Mouse (Mus musculus) thymus, adult 2 months (tissue): ENCODE results near the gene Grin3b.
A peak's percentile ranks its signal among the peaks of the same experiment; 100 is the strongest.

Experiments
- CTCF ChIP-seq: fragments of 200-500 bp; IDR thresholded peaks from 2 replicates; pipeline ENCODE4 v1.5.1; 2012; ENCODE audit warnings: mild to moderate bottlenecking, control low read depth, low read length, moderate library complexity, borderline replicate concordance; ENCODE audit not compliant: control insufficient read depth, poor library complexity, insufficient read depth; ENCODE audit errors: extremely low read depth
- POLR2A ChIP-seq: fragments of 200-500 bp; IDR thresholded peaks from 2 replicates; pipeline ENCODE4 v1.6.1; 2012; ENCODE audit warnings: mild to moderate bottlenecking, low read length, control low read depth, moderate library complexity; ENCODE audit not compliant: control insufficient read depth, poor library complexity, insufficient read depth; ENCODE audit errors: extremely low read depth

- no peak for TF ChIP-seq POLR2A
- TF ChIP-seq CTCF, result peak; percentile 70
Observed at GRCm38 (mm10) chr10:80014484-80015290, 44.2 kb downstream of the Grin3b start.
